Mouse (Mus musculus) fat pad, adult 2 months (tissue): ENCODE measurements around the gene Ihh.

Source experiments
- DNase-seq: peaks from one replicate; pipeline ENCODE4 v3.0.0-alpha.2; 2011; ENCODE audit warnings: low read depth, low spot score; ENCODE audit errors: extremely low read depth

Gene Ihh

GRCm38 (mm10) chr1:74951556-74952210, at the start of gene Ihh:
Gene Ihh, minus strand, starts transcription at chr1:74951672.
- DNase-seq = no peak

GRCm38 (mm10) chr1:75001183-75001582, 49.7 kb upstream of the Ihh start:
- DNase-seq = no peak

- DNase-seq = no peak
Measured at GRCm38 (mm10) chr1:75000496-75000895, 49.0 kb upstream of the Ihh start.

GRCm38 (mm10) chr1:74999173-74999572, 47.7 kb upstream of the Ihh start:
- no peak for DNase-seq

- DNase-seq = no peak
Measured at GRCm38 (mm10) chr1:74997231-74997630, 45.8 kb upstream of the Ihh start.

GRCm38 (mm10) chr1:74977001-74977400, 25.5 kb upstream of the Ihh start:
- DNase-seq = no peak

- no peak for DNase-seq
Measured at GRCm38 (mm10) chr1:74975936-74976335, 24.5 kb upstream of the Ihh start.

GRCm38 (mm10) chr1:74973590-74973989, 22.1 kb upstream of the Ihh start:
- DNase-seq = no peak

GRCm38 (mm10) chr1:74971353-74972050, 20.0 kb upstream of the Ihh start:
- no peak for DNase-seq

GRCm38 (mm10) chr1:74967962-74968580, 16.6 kb upstream of the Ihh start:
- no peak for DNase-seq

- no peak for DNase-seq
Measured at GRCm38 (mm10) chr1:74964494-74965215, 13.2 kb upstream of the Ihh start.

- peak; percentile 5 for DNase-seq
Measured at GRCm38 (mm10) chr1:74962853-74963227, 11.4 kb upstream of the Ihh start.

GRCm38 (mm10) chr1:74962126-74962852, 10.8 kb upstream of the Ihh start:
- no peak for DNase-seq

- no peak for DNase-seq
Measured at GRCm38 (mm10) chr1:74961722-74962121, 10.2 kb upstream of the Ihh start.

GRCm38 (mm10) chr1:74960059-74960458, 8.6 kb upstream of the Ihh start:
- DNase-seq = no peak

GRCm38 (mm10) chr1:74950576-74951490, 639 bp downstream of the Ihh start:
- no peak for DNase-seq

- no peak for DNase-seq
Measured at GRCm38 (mm10) chr1:74950066-74950465, 1.4 kb downstream of the Ihh start.

- no peak for DNase-seq
Measured at GRCm38 (mm10) chr1:74949666-74950050, 1.8 kb downstream of the Ihh start.

- no peak for DNase-seq
Measured at GRCm38 (mm10) chr1:74948784-74949665, 2.4 kb downstream of the Ihh start.
